Mouse (Mus musculus): ENCODE measurements around the gene Lrrc26. TPM values are rescaled to one million over a fixed set of nuclear protein-coding genes. Genes with fewer than 3 reads are reported as not detected.

Lrrc26 gene
- total RNA-seq, 4 experiments from 2014 or later = not detected

Other genes with a start within 250 kb of the Lrrc26 start
- gene Nsmf, start 235.6 kb upstream of the Lrrc26 start, total RNA-seq (2022) = 100 to 1,000 TPM; 768 to 931 (median 837) TPM
- not detected for gene Entpd8, start 209.6 kb upstream of the Lrrc26 start, total RNA-seq (2022)
- gene Noxa1, start 194.8 kb upstream of the Lrrc26 start, total RNA-seq (2022) = not detected
- 10 to 100 TPM; 16.9 to 20.4 (median 19.5) TPM for gene Nrarp, start 109.2 kb upstream of the Lrrc26 start, total RNA-seq (2022)
- gene Tor4a, start 93.0 kb upstream of the Lrrc26 start, total RNA-seq (2022) = 1 to 10 TPM; 2.2 to 4.6 (median 2.8) TPM
- gene Nelfb, start 78.4 kb upstream of the Lrrc26 start, total RNA-seq (2022) = 10 to 100 TPM; 56.7 to 64.9 (median 64.0) TPM
- under 1 TPM in 2 of 4 experiments, not detected in 2; 0.27 to 0.29 TPM for gene Stpg3, start 75.3 kb upstream of the Lrrc26 start, total RNA-seq (2022)
- gene Fam166a, start 71.2 kb upstream of the Lrrc26 start, total RNA-seq (2022) = not detected
- 100 to 1,000 TPM; 303 to 348 (median 313) TPM for gene Tubb4b, start 65.2 kb upstream of the Lrrc26 start, total RNA-seq (2022)
- gene Slc34a3, start 55.6 kb upstream of the Lrrc26 start, total RNA-seq (2022) = not detected
- gene Rnf224, start 53.1 kb upstream of the Lrrc26 start, total RNA-seq (2022) = not detected
- gene Rnf208, start 47.7 kb upstream of the Lrrc26 start, total RNA-seq (2022) = 100 to 1,000 TPM; 219 to 241 (median 229) TPM
- gene Cysrt1, start 47.5 kb upstream of the Lrrc26 start, total RNA-seq (2022) = not detected
- gene AL732309.1, start 43.1 kb upstream of the Lrrc26 start, total RNA-seq (2022) = 1 to 10 TPM; 3.3 to 5.5 (median 4.4) TPM
- 10 to 100 TPM; 27.0 to 44.4 (median 33.9) TPM for gene Tmem203, start 34.5 kb upstream of the Lrrc26 start, total RNA-seq (2022)
- gene Tprn, start 27.3 kb upstream of the Lrrc26 start, total RNA-seq (2022) = 10 to 100 TPM; 19.9 to 27.8 (median 24.3) TPM
- 10 to 100 TPM; 59.0 to 71.0 (median 64.3) TPM for gene Ssna1, start 17.5 kb upstream of the Lrrc26 start, total RNA-seq (2022)
- gene Anapc2, start 17.4 kb upstream of the Lrrc26 start, total RNA-seq (2022) = 100 to 1,000 TPM in 2 of 4 experiments, 10 to 100 TPM in 2; 87.9 to 110 (median 99.0) TPM
- gene Tmem210, start 1.8 kb upstream of the Lrrc26 start, total RNA-seq (2022) = not detected
- gene Grin1, start 29.3 kb downstream of the Lrrc26 start, total RNA-seq (2022) = 100 to 1,000 TPM; 366 to 436 (median 415) TPM
- gene Man1b1, start 42.4 kb downstream of the Lrrc26 start, total RNA-seq (2022) = 10 to 100 TPM; 53.7 to 68.2 (median 59.6) TPM
- gene Dpp7, start 66.4 kb downstream of the Lrrc26 start, total RNA-seq (2022) = 10 to 100 TPM; 38.9 to 52.9 (median 45.4) TPM
- 10 to 100 TPM; 12.0 to 28.7 (median 20.3) TPM for gene Uap1l1, start 75.8 kb downstream of the Lrrc26 start, total RNA-seq (2022)
- gene Sapcd2, start 82.4 kb downstream of the Lrrc26 start, total RNA-seq (2022) = 1 to 10 TPM; 2.4 to 4.6 (median 4.2) TPM
- 10 to 100 TPM; 14.6 to 20.7 (median 16.8) TPM for gene Entpd2, start 106.0 kb downstream of the Lrrc26 start, total RNA-seq (2022)
- 100 to 1,000 TPM; 390 to 435 (median 411) TPM for gene Npdc1, start 109.4 kb downstream of the Lrrc26 start, total RNA-seq (2022)
- gene Fut7, start 133.4 kb downstream of the Lrrc26 start, total RNA-seq (2022) = under 1 TPM; 0.35 to 0.98 (median 0.44) TPM
- gene Abca2, start 138.8 kb downstream of the Lrrc26 start, total RNA-seq (2022) = 100 to 1,000 TPM; 165 to 186 (median 183) TPM
- gene Clic3, start 166.9 kb downstream of the Lrrc26 start, total RNA-seq (2022) = under 1 TPM in 2 of 4 experiments, not detected in 2; 0.43 to 0.92 TPM
- 10 to 100 TPM; 60.3 to 63.5 (median 61.8) TPM for gene Paxx, start 171.2 kb downstream of the Lrrc26 start, total RNA-seq (2022)
- 1,000 to 10,000 TPM in 3 of 4 experiments, 100 to 1,000 TPM in 1; 912 to 1,488 (median 1,209) TPM for gene Ptgds, start 180.1 kb downstream of the Lrrc26 start, total RNA-seq (2022)
- gene Lcn12, start 204.0 kb downstream of the Lrrc26 start, total RNA-seq (2022) = not detected
- gene Fbxw5, start 210.8 kb downstream of the Lrrc26 start, total RNA-seq (2022) = 100 to 1,000 TPM; 116 to 120 (median 118) TPM
- gene C8g, start 211.8 kb downstream of the Lrrc26 start, total RNA-seq (2022) = 1 to 10 TPM in 3 of 4 experiments, under 1 TPM in 1; 0.77 to 1.4 (median 1.2) TPM